19 mouse cellular contexts compared by ENCODE assay signal in the genomic region with DNA sequence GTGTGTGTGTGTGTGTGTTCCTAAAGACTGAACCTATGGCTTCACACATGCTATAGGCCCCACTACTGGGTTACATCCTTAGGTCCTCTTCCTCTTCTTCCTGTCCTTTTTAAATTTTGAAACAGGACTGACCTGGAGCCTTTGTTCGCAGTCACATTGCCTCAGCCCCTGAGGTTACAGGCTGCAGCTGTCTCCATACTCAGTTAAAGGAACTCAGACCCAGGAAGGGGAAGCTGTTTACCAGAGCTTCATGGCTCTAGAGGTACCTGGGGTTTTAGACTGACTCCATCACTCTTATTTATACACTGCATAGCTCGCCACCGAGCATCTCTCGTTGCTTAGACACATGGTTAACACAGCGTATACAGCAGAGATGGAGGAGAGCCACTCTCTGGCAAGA. TPM values are rescaled to one million over a fixed set of nuclear protein-coding genes. Genes with fewer than 3 reads are reported as not detected.
A peak's percentile ranks its signal among the peaks of the same experiment; 100 is the strongest.
DNase-seq lines count a peak whose midpoint lies in the region; TF ChIP-seq lines count a peak whose summit lies in the region.
"Had no signal": no experiment of that assay in that cellular context is flagged by ENCODE, and none has a peak within 500 bp of the region (broad histone marks: within the 10 kb centered on the region; RNA-seq: fewer than 3 reads in every experiment).

No protein-coding gene starts in this region.

- DNase-seq in layer of hippocampus, adult 2 months (ENCODE audit: low spot score in 2 of 2) = no peak
- no peak for DNase-seq in layer of hippocampus, adult 18-20 months (ENCODE audit: low spot score in 2 of 2)
- DNase-seq in B cell, adult 2 months = peak; percentile 24 to 26
- DNase-seq in naive thymus-derived CD4-positive, alpha-beta T cell, adult 2 months (ENCODE audit: low read depth) = peak; percentile 41
- no peak for DNase-seq in adipocyte (ENCODE audit: low spot score)
- DNase-seq in adrenal gland, postnatal 14 days = no peak
- DNase-seq: cerebellum, adult 2 months; embryo, embryonic 11 days; gastrocnemius, postnatal 10 days; heart, postnatal 4 days; lung, embryonic 14.5 days had no signal

- peaks cover 13% of the 10 kb centered on the region for H3K4me1 ChIP-seq in bone marrow, adult 2 months (ENCODE audit: control insufficient read depth, insufficient read depth, low read length)
- H3K4me1 ChIP-seq: stomach, embryonic 15.5 days had no signal

- H3K4me3 ChIP-seq in layer of hippocampus, adult 2 months = no peak overlapping the region
- H3K4me3 ChIP-seq in bone marrow, adult 2 months (replicated peaks; ENCODE audit: control insufficient read depth, low read depth, low read length) = no peak overlapping the region
- H3K4me3 ChIP-seq: erythroblast, embryonic 14.5 days; heart, embryonic 12.5 days; kidney, embryonic 15.5 days; limb, embryonic 15.5 days; megakaryocyte, embryonic 14.5 days; stomach, embryonic 15.5 days had no signal

- H3K27ac ChIP-seq in layer of hippocampus, adult 2 months = peak overlapping the region; percentile 51; the same call in 1 of the 2 replicates
- H3K27ac ChIP-seq in bone marrow, adult 2 months (ENCODE audit: control insufficient read depth, insufficient read depth, low read depth, low read length, poor library complexity) = peak overlapping the region; percentile 40
- H3K27ac ChIP-seq: kidney, embryonic 15.5 days; limb, embryonic 15.5 days; stomach, embryonic 15.5 days had no signal

- TF ChIP-seq POLR2A in bone marrow, adult 2 months (IDR thresholded peaks at IDR 0.05; ENCODE audit: borderline replicate concordance, control insufficient read depth, low read depth, low read length) = no peak

- TF ChIP-seq CTCF in layer of hippocampus, adult 2 months (conservative IDR thresholded peaks at IDR 0.05) = no peak
- TF ChIP-seq CTCF in bone marrow, adult 2 months (IDR thresholded peaks at IDR 0.05; ENCODE audit: control insufficient read depth, insufficient read depth, low read length) = no peak

- WGBS in bone marrow, adult 2 months = 44% methylated on average over 5 of the region's 5 CpGs

RNA-seq across cellular contexts. Expression of gene Sema7a, which starts 31.5 kb away (rescaled TPM):
- total RNA-seq in layer of hippocampus, adult 2 months (2021) = 100 to 1,000 TPM in 1 of 2 experiments, 10 to 100 TPM in 1; 94.4 to 102 TPM
- 10 to 100 TPM; 85.7 to 96.3 TPM for total RNA-seq in layer of hippocampus, adult 18-20 months (2021)
- 2.1 and 3.2 TPM in 2 replicates for polyA plus RNA-seq in bone marrow, adult 2 months (2011; ENCODE audit: insufficient read depth, insufficient read length, low replicate concordance, missing spikeins)
- total RNA-seq in adrenal gland, postnatal 14 days (2021) = 18.4 and 23.5 TPM in 2 replicates

RNA-seq across cellular contexts. Expression of gene Cyp11a1, which starts 34.8 kb away (rescaled TPM):
- total RNA-seq in layer of hippocampus, adult 2 months (2021) = 1 to 10 TPM in 1 of 2 experiments, under 1 TPM in 1; 0.79 to 1.7 TPM
- total RNA-seq in layer of hippocampus, adult 18-20 months (2021) = 1 to 10 TPM in 1 of 2 experiments, under 1 TPM in 1; 0.94 to 1.7 TPM
- polyA plus RNA-seq in bone marrow, adult 2 months (2011; ENCODE audit: insufficient read depth, insufficient read length, low replicate concordance, missing spikeins) = 0.86 and 1.6 TPM in 2 replicates
- total RNA-seq in adrenal gland, postnatal 14 days (2021) = 2,863 and 3,093 TPM in 2 replicates
- polyA plus RNA-seq: activated CD4-positive, CD25-positive, alpha-beta regulatory T cell, adult 4 months; heart, embryonic 12.5 days had no signal

Comparison
In these comparisons a context has a peak if more than half of its experiments do, and no peak if none do; other contexts are left out.
1. DNase-seq: peak in B cell, adult 2 months (2 of 2) and naive thymus-derived CD4-positive, alpha-beta T cell, adult 2 months (single experiment); none in layer of hippocampus, adult 2 months (0 of 2), layer of hippocampus, adult 18-20 months (0 of 2), adipocyte (single experiment) and adrenal gland, postnatal 14 days (single experiment).
2. RNA of gene Cyp11a1, which starts 34.8 kb away (total RNA-seq): 2,863 to 3,093 TPM in adrenal gland, postnatal 14 days; 0.94 to 1.7 TPM in layer of hippocampus, adult 18-20 months and 0.79 to 1.7 TPM in layer of hippocampus, adult 2 months; every median in the first group is over 1,000 times any median in the second.